Mouse (Mus musculus) A20 (cell line): Measurements from ENCODE around the gene Sema4d.

Experiments
- DNase-seq: peaks from one replicate; pipeline ENCODE4 v3.0.0-alpha.2; 2011; ENCODE audit warnings: low read depth, low spot score

Gene Sema4d

GRCm38 (mm10) chr13:51814646-51815045 is 21.1 kb upstream of the Sema4d start:
- no peak for DNase-seq

- peak; percentile 37 for DNase-seq
Observed at GRCm38 (mm10) chr13:51813621-51814615, 20.4 kb upstream of the Sema4d start.

DNA sequence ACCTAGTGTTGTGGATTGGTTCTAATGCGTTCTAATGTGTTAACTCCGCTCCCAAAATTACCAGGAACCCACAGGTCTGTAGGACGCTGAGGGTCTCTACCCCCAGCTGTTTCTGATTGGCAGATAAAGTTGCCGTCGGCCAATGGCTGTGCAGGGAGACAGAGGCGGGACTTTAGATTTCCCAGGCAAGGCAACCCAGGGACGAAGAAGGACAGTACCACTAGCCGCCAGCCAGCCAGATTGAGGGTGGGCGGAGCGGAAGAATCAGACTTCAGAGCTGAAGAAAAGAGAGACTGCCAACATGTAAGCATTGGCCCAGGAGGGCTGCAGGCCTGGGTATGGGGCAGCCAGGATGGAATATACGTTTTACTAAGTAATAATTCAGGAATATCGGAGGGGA is 14.6 kb upstream of the Sema4d start:
- DNase-seq: no peak

DNA sequence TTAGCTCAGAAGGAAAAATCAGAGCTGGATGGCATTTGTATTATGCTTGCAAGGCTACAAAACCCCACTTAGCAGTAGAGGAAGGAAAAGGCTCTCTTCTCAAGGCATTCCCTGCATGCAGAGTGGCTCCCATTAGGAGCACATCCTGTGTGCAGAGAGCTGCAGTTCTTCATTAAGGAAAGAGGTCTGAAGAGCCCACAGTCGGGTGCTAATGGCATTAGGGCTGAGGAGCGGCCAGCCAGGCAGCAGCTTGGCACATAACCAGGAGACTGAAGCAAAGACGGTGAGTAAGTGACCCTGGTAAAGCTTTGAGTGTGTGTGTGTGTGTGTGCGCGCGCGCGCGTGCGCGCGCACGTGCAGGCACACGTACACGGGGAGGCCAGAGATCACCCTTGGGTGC is 12.7 kb upstream of the Sema4d start:
- no peak for DNase-seq

DNA sequence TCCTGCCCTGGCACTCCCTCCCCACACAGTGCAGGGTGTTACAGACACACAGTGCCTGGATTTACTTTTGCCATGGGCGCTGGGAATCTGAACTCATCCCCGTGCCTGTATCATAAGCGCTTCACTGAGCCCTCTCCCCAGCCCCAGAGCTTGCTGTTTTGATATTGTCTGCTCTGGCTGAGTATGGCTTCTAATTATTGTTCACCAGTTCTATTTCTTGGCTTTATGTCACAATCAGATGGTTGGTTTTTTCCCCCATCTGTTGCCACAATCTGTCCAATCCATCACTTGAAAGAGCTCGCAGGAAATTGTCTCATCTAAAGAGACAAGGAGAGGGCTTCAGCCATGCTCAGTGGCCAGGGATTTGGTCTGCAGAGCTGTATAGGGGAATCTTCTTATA is 12.1 kb upstream of the Sema4d start:
- no peak for DNase-seq

GRCm38 (mm10) chr13:51800921-51801320 is 7.4 kb upstream of the Sema4d start:
- no peak for DNase-seq

DNA sequence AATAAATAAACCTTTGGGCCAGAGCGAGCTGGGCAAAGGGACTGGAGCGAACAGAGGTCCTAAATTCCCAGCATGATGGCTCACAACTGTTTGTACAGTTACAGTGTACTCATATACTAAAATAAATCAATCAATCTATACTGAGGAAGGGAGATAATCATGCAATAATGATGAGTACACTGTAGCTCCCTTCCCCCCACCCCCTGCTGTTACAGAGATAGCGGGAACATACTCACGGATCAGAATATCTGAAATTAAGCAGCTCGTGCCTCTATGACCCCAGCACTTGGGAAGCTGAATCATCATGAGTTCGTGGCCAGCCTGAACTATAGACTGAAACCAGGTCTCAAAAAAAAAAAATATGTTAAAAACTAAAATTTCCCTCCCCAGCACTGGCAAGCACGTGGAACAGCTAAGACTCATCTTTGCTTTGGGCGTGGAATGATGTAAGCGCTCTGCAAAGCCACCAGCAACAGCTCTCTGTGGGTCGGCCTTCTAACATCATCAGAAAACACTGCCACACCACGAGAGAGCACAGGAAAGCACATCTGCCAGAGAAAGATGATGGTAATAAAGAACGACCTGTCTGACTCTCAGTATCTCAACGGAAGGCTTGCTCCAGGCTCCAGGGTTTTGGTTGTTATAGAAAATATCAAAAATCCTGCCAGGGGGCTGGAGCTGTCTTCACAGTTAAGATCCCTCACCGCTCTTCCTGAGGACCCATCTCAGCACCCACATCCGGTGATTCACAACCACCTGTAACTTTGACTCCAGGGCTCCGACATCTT is 6.4 kb upstream of the Sema4d start:
- DNase-seq: no peak

GRCm38 (mm10) chr13:51797899-51798746 is 4.6 kb upstream of the Sema4d start:
- peak; percentile 53 for DNase-seq

GRCm38 (mm10) chr13:51793948-51794347 is 401 bp upstream of the Sema4d start:
- no peak for DNase-seq

DNA sequence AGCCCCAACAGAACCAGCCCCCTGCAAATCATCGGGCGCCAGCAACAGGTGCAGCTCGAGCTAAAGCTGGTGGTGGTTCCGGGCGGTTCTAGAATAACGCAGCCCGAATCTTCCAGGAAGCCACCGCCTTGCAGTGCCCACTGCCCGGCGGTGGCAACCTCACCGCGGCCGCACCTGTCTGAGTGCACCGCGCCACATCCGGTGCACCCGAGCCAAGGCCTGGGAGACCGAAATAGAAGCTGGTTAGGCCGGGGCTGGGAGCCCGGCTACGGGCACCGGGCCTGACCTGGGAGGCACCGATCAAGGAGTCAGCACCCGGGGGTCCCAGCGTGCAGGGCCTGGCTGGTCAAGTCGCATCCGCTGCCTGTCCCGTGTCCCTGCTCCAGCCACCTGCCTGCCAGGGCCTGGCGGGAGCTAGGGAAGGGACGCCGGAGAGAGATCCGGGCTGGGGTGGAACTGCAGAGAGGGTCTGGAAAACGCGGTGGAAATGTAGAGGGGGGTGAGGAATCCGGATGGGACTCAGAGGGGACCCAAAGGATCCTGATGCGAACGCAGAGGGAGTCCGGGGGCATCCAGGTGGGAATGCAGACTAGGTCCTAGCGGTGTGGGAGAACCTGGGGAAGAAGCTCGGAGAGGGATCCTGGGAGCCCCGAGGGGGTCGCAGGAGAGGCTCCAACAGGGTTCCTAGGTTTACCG is 670 bp downstream of the Sema4d start:
- DNase-seq: peak; percentile 83

DNA sequence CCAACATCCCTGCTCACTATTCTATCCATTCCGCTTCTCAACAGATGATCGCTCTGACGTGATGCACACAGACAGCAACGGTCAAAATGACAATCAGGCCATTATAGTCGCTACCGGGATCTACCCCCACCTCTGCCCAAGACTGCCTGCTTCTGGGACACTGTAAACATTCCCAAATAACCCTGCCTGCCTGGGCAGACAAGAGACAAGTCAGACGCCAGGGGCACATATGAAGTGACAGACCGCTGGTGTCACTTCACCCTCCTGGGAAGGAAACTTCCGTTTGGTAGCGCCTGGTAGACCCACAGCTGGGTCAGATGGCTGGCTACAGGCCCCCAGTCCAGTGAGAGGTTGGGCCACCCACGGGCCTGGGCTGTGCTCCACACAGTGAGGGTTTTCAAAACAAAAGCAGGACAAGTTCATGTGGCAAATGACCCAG is 1.4 kb downstream of the Sema4d start:
- DNase-seq: no peak

DNA sequence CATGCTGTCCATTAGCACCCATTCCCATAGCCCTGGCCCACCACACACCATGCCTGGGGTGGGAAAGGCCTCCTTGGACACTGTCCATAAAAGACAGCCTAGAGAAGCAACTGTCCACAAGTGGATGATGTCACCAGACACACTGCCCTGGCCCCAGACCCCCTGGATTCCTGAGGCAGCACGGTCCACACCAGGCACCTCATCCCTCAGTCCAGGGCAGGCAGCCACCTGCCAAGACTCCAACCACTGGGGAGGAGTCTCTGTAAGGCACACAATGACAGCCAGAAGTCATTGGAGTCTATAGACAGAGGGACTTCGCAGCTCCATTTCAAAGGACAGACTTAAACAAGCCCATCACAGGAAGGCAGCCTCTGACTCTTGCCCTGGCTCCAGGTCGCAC is 1.9 kb downstream of the Sema4d start:
- DNase-seq: no peak

- no peak for DNase-seq
Observed at GRCm38 (mm10) chr13:51790793-51791192, 2.8 kb downstream of the Sema4d start.

DNA sequence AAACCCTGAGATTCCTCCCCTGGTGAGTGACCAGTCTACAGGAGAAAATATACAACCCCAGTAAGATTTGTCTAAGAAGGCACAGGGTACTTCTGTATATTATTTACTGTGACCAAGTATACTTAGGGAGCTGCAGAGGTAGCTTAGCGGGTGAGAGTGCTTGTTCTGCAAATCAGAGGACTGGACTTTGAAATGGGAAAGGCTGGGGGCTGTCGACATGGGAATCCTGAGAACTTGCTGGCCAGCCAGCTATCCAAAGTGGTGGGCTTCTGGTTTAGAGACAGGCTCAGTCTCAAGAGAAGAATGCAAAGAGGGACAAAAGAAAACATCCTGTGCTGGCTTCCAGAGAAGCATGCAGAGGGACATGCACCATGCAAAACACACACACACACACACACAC is 5.7 kb downstream of the Sema4d start:
- no peak for DNase-seq

DNA sequence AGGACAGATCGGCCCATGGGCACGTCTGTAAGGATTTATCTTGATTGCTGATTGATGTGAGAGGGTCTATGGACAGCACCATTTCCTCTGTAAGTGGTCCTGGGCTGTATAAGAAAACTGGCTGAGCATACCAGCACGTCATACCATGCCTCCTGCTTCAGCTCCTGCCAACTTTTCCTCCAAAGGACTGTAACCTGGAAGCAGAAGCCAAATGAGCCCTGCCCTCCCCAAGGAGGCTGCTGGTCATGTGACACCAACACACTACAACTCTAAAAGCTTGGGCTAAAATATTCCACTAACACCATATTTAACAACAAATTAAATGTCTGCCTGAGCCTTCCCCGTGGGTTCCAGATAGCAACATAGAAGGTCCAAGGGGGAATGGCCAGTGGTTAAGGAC is 6.9 kb downstream of the Sema4d start:
- DNase-seq: no peak

GRCm38 (mm10) chr13:51784476-51784875 is 9.1 kb downstream of the Sema4d start:
- DNase-seq: no peak

- no peak for DNase-seq
Observed at GRCm38 (mm10) chr13:51783857-51784256, 9.7 kb downstream of the Sema4d start.

GRCm38 (mm10) chr13:51780509-51781155 is 12.9 kb downstream of the Sema4d start:
- no peak for DNase-seq

GRCm38 (mm10) chr13:51778983-51779962 is 14.3 kb downstream of the Sema4d start:
- DNase-seq: no peak
